Mouse (Mus musculus) heart, embryonic 12.5 days (tissue): Measurements from ENCODE around the gene Zc3h18. TPM values are rescaled to one million over a fixed set of nuclear protein-coding genes. Genes with fewer than 3 reads are reported as not detected.

Experiments used
- ATAC-seq: fragments of 200-750 bp; cut with Nextera tagmentation; 2 replicates; pipeline ENCODE4 v1.8.0; 2017; ENCODE audit warnings: moderate TSS enrichment, moderate library complexity; ENCODE audit not compliant: insufficient number of reproducible peaks, low FRiP score
- H3K27ac ChIP-seq: fragments of 300-500 bp; sonication (generic); 2 replicates; pipeline ENCODE4 v1.5.1; 2016; ENCODE audit warnings: mild to moderate bottlenecking, moderate library complexity; ENCODE audit not compliant: poor library complexity, severe bottlenecking
- H3K27me3 ChIP-seq: fragments of 300-500 bp; sonication (generic); replicated peaks from 2 replicates; pipeline ENCODE4 v1.6.1; 2016; ENCODE audit warnings: mild to moderate bottlenecking, moderate library complexity
- H3K36me3 ChIP-seq: fragments of 300-500 bp; sonication (generic); 2 replicates; pipeline ENCODE4 v1.6.1; 2016; ENCODE audit warnings: mild to moderate bottlenecking, moderate library complexity
- H3K4me1 ChIP-seq: fragments of 300-500 bp; sonication (generic); replicated peaks from 2 replicates; pipeline ENCODE4 v1.6.1; 2016; ENCODE audit warnings: mild to moderate bottlenecking
- H3K4me2 ChIP-seq: fragments of 300-500 bp; sonication (generic); 2 replicates; pipeline ENCODE4 v1.6.1; 2016; ENCODE audit warnings: mild to moderate bottlenecking, moderate library complexity
- H3K4me3 ChIP-seq: fragments of 300-500 bp; sonication (generic); 2 replicates; pipeline ENCODE4 v1.5.1; 2016; ENCODE audit warnings: mild to moderate bottlenecking
- H3K9ac ChIP-seq: fragments of 300-500 bp; sonication (generic); 2 replicates; pipeline ENCODE4 v1.6.1; 2016; ENCODE audit warnings: mild to moderate bottlenecking, moderate library complexity
- H3K9me3 ChIP-seq: fragments of 300-500 bp; sonication (generic); replicated peaks from 2 replicates; pipeline ENCODE4 v1.6.1; 2016; ENCODE audit warnings: mild to moderate bottlenecking, moderate library complexity
- WGBS: fragments of 180-500 bp; shearing (Covaris S2); methylation state at CpG from one replicate; pipeline ENCODE4 v1.1.7; 2016; 5-methylcytosine and 5-hydroxymethylcytosine counted together
- polyA plus RNA-seq: library from polyadenylated mRNA; unstranded; fragments of >200 nt; fragmentation: Nextera tagmentation; extraction: Ambion mirVana; gene quantifications from 2 replicates; pipeline ENCODE4 v1.2.1, GENCODE M21; 2016

Zc3h18 gene
- polyA plus RNA-seq, 1 experiment from 2014 or later = 43.0 TPM

DNA sequence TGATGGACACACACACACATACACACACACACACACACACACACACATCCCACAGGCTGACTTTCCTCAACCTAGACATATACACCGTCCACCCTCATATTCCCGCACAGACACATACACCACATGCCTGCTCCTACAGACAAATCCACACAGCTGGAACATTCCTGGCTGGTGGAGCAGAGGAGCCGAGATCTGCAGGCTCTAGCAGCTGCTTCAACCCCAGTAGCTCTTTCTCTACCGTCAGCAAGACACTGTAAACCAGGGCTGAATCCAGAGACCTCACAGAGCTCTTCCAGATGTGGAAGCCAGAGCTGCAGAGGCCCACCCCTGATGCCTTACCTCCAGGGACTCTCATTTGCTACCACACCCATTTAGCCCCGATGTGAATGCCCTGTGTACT lies 14.1 kb upstream of the Zc3h18 start:
- 51% methylated on average over 5 of the region's 5 CpGs for WGBS
- Histone ChIP-seq H3K4me1 (no peaks in the 10 kb centered on the region; the same call in 1 of the 2 replicates), H3K27ac (no peak overlapping the region), H3K27me3 (peaks cover 19% of the 10 kb centered on the region), H3K9me3 (no peaks in the 10 kb centered on the region), H3K9ac (no peak overlapping the region), H3K36me3 (no peaks in the 10 kb centered on the region), H3K4me3 (no peak overlapping the region), H3K4me2 (no peak overlapping the region)
- ATAC-seq = no peak

DNA sequence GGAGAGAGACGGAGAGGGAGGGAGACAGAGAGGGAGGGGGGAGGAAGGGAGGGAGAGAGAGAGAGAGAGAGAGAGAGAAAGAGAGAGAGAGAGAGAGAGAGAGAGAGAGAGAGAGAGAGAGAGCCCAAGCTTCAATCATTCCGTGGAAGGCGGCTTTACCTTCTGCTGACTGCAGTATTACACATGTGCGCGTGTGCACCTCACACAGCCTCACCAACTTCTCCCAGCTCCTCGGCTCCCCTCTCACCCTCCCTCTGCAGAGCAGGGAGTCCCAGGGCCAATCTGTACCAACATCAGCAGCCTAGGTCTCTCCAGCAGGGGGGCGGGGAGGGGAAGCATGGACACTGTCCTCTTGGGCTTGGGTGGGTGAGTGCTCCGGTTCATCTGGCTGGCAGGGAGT lies 13.4 kb upstream of the Zc3h18 start:
- H3K27me3 ChIP-seq = peaks cover 15% of the 10 kb centered on the region
- H3K4me3 ChIP-seq = no peak overlapping the region
- H3K9me3 ChIP-seq = no peaks in the 10 kb centered on the region
- 36% methylated on average over 8 of the region's 8 CpGs for WGBS
- no peak overlapping the region for H3K9ac ChIP-seq
- peaks cover 2% of the 10 kb centered on the region; the same call in 1 of the 2 replicates for H3K4me1 ChIP-seq
- H3K27ac ChIP-seq = no peak overlapping the region
- H3K36me3 ChIP-seq = no peaks in the 10 kb centered on the region
- ATAC-seq = no peak
- no peak overlapping the region for H3K4me2 ChIP-seq

DNA sequence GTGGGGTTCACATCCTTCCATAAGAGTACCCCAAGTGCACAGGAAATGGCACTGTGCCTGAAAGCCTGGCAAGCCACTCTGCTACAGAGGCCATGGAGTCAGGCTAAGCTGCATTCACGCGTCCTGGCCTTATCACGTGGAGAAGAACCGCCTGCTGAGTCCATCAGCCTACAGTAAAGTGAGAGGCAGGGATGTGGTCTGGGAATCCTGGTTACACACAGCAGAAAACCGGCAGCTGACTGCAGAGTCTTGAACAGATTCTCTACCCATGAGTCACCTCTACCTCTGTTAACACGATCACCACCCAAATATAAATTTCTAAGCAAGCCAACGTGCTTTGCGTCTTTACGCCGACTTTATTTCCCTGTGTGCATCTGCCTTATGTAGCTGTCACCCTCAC lies 7.9 kb upstream of the Zc3h18 start:
- Histone ChIP-seq H3K4me1 (peaks cover 31% of the 10 kb centered on the region), H3K9me3 (no peaks in the 10 kb centered on the region), H3K36me3 (no peaks in the 10 kb centered on the region), H3K4me2 (no peak overlapping the region), H3K9ac (no peak overlapping the region; the same call in 1 of the 2 replicates), H3K27ac (no peak overlapping the region; the same call in 1 of the 2 replicates), H3K27me3 (no peaks in the 10 kb centered on the region), H3K4me3 (no peak overlapping the region)
- no peak for ATAC-seq
- 44% methylated on average over 10 of the region's 10 CpGs for WGBS

DNA sequence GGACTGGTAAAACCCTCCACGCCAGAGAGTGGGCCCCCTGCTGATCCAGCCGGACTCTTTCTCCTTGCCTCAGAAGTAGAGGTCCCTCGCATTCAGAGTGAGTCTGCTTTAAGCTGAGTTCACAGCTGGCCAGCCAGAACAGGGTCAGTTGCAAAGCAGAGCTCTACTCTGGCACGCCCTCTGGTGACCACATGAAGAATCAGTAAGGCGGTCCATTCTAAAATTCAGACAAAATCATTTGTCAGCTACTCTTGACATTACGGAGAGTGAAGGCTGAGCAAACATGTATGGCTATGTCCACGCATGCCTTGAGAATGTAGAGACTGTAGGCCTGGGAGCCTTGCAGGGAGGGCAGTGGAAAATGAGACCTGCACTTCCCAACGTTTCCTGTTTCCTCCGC lies 6.7 kb upstream of the Zc3h18 start:
- 15% methylated on average over 9 of the region's 9 CpGs for WGBS
- H3K4me1 ChIP-seq = peaks cover 31% of the 10 kb centered on the region
- H3K27ac ChIP-seq = no peak overlapping the region
- H3K36me3 ChIP-seq = no peaks in the 10 kb centered on the region
- H3K9me3 ChIP-seq = no peaks in the 10 kb centered on the region
- H3K4me2 ChIP-seq = 0 out of 2 replicates have a peak overlapping the region, but pooled peaks have one; percentile 9
- no peak overlapping the region for H3K4me3 ChIP-seq
- no peaks in the 10 kb centered on the region for H3K27me3 ChIP-seq
- ATAC-seq = peak; percentile 52; the same call in 1 of the 2 replicates
- no peak overlapping the region for H3K9ac ChIP-seq

DNA sequence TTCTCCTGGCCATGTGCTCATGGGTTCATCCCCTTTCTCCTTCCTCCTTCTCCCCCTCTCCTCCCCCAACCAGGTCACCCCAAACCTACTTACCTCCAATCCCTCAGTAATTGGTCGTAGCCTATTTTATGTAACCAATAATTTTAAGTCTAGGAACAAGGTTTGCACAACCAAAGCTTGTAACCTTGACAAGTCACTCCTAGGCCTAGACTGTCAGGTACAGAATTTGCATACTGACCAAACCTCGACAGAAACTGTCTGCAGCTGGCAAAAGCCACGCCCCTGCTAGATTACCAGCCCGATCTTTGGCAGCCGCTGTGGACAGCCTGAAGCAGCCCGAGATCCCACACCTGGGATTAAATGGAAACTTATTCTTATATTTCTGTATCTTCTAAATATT lies 4.7 kb upstream of the Zc3h18 start:
- 60% methylated on average over 6 of the region's 6 CpGs for WGBS
- Histone ChIP-seq H3K27me3 (no peaks in the 10 kb centered on the region), H3K27ac (no peak overlapping the region), H3K9me3 (no peaks in the 10 kb centered on the region), H3K9ac (no peak overlapping the region), H3K4me3 (no peak overlapping the region), H3K36me3 (no peaks in the 10 kb centered on the region), H3K4me1 (peaks cover 36% of the 10 kb centered on the region), H3K4me2 (no peak overlapping the region)
- ATAC-seq = no peak

DNA sequence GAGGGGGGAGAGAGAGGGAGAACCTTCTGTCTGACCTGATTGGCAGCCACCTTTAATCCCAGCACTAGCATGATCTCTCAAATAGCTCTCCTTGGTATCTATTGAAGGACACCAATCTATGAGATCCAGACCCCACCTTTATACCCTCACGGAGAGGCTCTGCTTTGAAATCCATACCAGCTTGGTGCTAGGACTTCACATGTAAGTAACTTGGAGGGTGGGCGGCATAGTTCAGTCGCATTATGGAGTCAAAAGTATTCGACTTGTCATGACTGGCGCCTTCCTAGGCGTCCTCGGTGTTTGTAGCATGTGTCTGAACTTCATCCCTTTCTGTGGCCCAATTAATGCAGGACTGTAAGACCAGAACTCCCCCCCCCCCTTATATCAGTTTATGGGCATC lies 1.1 kb upstream of the Zc3h18 start:
- WGBS = 84% methylated on average over 7 of the region's 7 CpGs
- no peak for ATAC-seq
- Histone ChIP-seq H3K9me3 (no peaks in the 10 kb centered on the region), H3K9ac (no peak overlapping the region), H3K4me1 (peaks cover 29% of the 10 kb centered on the region), H3K4me3 (peak overlapping the region; percentile 70; the same call in 1 of the 2 replicates), H3K36me3 (peaks cover 16% of the 10 kb centered on the region), H3K4me2 (peak overlapping the region; percentile 89; the same call in 1 of the 2 replicates), H3K27me3 (no peaks in the 10 kb centered on the region), H3K27ac (no peak overlapping the region)

DNA sequence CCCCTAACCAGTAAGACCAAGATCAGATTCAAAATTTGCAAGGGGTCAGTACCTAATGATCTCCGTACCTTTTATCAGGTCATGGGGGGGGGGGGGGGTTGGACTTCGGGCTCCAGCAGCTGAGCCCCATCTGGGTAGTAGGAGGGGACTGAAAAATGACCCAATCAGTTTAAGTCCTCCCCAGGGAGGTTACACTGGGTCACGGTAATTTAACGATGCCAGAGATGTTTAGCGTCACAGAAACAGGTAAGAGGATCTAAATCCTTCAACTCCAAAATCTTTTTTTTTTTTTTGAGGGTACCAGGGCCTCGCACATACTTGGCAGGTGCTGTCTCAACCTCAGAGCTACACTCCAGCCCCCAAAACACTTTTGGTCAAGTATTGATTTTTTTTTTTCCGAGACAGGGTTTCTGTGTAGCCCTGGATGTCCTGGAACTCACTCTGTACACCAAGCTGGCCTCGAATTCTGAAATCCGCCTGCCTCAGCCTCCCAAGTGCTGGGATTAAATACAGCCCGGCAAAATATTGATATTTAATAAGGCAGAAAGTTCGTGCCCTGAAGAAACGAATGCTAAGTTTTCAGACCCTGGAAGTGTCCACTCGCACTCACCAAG lies 551 bp upstream of the Zc3h18 start:
- H3K4me2 ChIP-seq = peak overlapping the region; percentile 89
- H3K9ac ChIP-seq = peak overlapping the region; percentile 53
- no peaks in the 10 kb centered on the region for H3K27me3 ChIP-seq
- 21% methylated on average over 13 of the region's 13 CpGs for WGBS
- 0 out of 2 replicates have a peak overlapping the region, but pooled peaks have one; percentile 34 for H3K27ac ChIP-seq
- H3K4me1 ChIP-seq = peaks cover 26% of the 10 kb centered on the region
- peak overlapping the region; percentile 70 for H3K4me3 ChIP-seq
- H3K9me3 ChIP-seq = no peaks in the 10 kb centered on the region
- 0 out of 2 replicates have a peak, but pooled peaks have one; percentile 0 for ATAC-seq
- H3K36me3 ChIP-seq = peaks cover 18% of the 10 kb centered on the region

DNA sequence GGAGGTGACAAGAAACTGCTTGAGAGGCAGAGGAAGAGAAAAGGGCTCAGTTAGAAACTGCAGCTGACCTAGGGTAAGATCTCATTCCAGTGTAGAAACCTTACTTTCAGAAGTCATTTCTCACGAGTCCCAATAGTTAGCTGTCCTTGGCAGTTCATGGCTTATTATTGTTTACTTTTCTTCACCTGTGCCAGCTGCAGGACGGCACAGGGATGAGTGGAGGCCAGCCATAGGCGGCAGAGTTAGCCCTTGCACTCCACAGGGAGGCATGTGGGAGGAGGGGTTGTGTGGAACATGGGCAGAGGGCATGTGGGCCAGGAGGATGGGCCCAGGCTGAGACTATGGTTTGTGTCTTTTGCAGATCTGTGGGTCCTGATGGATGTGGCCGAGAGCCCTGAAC lies 6.6 kb downstream of the Zc3h18 start:
- Histone ChIP-seq H3K27ac (no peak overlapping the region), H3K27me3 (no peaks in the 10 kb centered on the region), H3K36me3 (peaks cover 69% of the 10 kb centered on the region), H3K9ac (no peak overlapping the region), H3K4me2 (no peak overlapping the region), H3K4me1 (peaks cover 6% of the 10 kb centered on the region), H3K4me3 (no peak overlapping the region), H3K9me3 (no peaks in the 10 kb centered on the region)
- ATAC-seq = no peak
- 75% methylated on average over 4 of the region's 4 CpGs for WGBS

DNA sequence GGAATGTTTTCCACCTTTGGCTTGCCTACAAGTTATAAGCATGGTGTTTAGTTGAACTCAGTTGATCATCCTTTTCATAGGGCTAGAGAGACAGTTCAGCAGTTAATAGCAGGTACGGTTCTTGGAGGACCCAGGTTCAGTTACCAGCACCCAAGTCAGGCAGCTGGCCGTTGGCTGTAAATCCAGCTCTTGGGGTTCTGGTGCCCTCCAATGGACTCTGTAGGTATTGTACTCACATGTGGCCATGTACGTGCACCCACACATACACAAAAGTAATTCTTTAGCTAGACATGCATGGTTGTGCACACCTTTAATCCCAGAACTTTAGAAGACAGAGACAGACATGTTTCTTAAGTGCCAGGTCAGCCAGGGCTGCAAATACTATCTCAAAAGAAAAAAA lies 12.9 kb downstream of the Zc3h18 start:
- Histone ChIP-seq H3K36me3 (peaks cover 94% of the 10 kb centered on the region), H3K4me2 (no peak overlapping the region), H3K9ac (no peak overlapping the region), H3K27ac (no peak overlapping the region), H3K27me3 (no peaks in the 10 kb centered on the region), H3K4me3 (no peak overlapping the region), H3K4me1 (no peaks in the 10 kb centered on the region), H3K9me3 (peaks cover 9% of the 10 kb centered on the region; the same call in 1 of the 2 replicates)
- no peak for ATAC-seq
- 84% methylated on average over 3 of the region's 3 CpGs for WGBS

DNA sequence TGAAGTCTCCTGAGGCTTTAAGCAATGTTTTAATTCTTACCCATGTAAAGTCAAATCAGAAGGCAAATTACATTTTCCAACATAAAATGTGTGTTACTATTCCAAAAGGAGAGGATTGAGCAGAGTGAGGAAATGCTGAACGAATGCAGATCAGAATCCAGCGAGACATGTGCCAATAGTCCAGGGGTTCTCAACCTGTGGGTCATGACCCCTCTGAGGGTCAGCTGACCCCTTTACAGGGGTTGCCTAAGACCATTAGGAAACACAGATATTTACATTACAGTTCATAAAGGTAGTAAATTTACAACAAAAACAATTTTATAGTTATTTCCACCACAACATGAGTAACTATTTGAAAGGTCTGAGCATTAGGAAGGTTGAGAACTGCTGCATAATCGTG lies 14.3 kb downstream of the Zc3h18 start:
- Histone ChIP-seq H3K9me3 (peaks cover 9% of the 10 kb centered on the region; the same call in 1 of the 2 replicates), H3K4me3 (no peak overlapping the region), H3K27me3 (no peaks in the 10 kb centered on the region), H3K36me3 (peaks cover 91% of the 10 kb centered on the region), H3K4me2 (no peak overlapping the region), H3K9ac (no peak overlapping the region), H3K4me1 (no peaks in the 10 kb centered on the region), H3K27ac (no peak overlapping the region)
- no peak for ATAC-seq
- WGBS = 86% methylated on average over 3 of the region's 3 CpGs

DNA sequence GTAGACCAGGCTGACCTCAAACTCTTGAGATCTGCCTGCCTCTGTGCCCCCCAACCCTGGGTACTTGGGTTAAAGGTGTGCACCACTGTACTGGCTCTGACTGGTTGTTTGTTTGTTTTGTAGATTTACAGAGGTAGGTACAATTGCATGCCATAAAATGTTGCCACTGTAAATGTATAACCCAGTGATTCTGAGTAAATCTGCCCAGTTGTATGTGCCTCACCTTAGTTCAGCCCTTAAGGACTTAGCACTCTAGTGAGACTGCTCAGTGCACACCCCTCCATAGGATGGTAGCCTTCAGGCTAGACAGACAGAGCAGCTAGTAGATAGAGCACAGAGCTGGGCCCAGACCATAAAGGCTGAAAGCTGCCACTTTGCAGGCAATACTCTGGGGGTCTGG lies 17.3 kb downstream of the Zc3h18 start:
- Histone ChIP-seq H3K4me1 (no peaks in the 10 kb centered on the region), H3K4me2 (no peak overlapping the region), H3K4me3 (no peak overlapping the region), H3K27me3 (no peaks in the 10 kb centered on the region), H3K36me3 (peaks cover 78% of the 10 kb centered on the region), H3K9ac (no peak overlapping the region), H3K9me3 (peaks cover 4% of the 10 kb centered on the region; the same call in 1 of the 2 replicates), H3K27ac (no peak overlapping the region)
- no peak for ATAC-seq

DNA sequence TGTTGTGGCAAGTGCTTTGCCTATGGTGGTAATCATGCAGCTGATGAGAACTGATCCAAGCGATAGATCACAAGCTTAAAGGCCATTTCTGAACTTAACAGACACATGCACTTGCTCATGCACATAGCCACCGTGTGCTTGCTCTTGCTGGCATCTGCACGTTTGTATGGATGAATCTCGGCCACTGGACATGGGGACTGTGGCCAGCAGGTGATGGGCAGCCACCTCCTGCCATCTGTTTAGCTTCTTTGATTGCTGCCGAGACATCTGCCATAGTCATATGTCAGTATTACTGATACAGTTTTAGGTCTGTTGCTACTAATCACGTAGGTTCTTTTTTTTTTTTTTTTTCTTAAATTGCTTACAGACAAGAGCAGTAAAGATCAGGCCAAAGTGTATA lies 18.9 kb downstream of the Zc3h18 start:
- WGBS = 86% methylated on average over 6 of the region's 6 CpGs
- ATAC-seq = no peak

More for the DNA sequence above, 18.9 kb downstream of the Zc3h18 start:
- H3K36me3 ChIP-seq = peaks cover 80% of the 10 kb centered on the region
- no peak overlapping the region for H3K9ac ChIP-seq
- no peaks in the 10 kb centered on the region for H3K9me3 ChIP-seq
- H3K27me3 ChIP-seq = no peaks in the 10 kb centered on the region
- H3K27ac ChIP-seq = no peak overlapping the region
- no peaks in the 10 kb centered on the region for H3K4me1 ChIP-seq
- no peak overlapping the region for H3K4me3 ChIP-seq
- no peak overlapping the region for H3K4me2 ChIP-seq
